Comparison of ENCODE assay signal across 7 mouse cellular contexts in genomic region chr7:140063092-140063491, GRCm38 (mm10). TPM values are rescaled to one million over a fixed set of nuclear protein-coding genes. Genes with fewer than 3 reads are reported as not detected.
A peak's percentile ranks its signal among the peaks of the same experiment; 100 is the strongest.
DNase-seq lines count a peak whose midpoint lies in the region; TF ChIP-seq lines count a peak whose summit lies in the region.

No protein-coding gene starts in this region.

- DNase-seq in A20 (ENCODE audit: low read depth, low spot score): peak; percentile 69
- DNase-seq in CD4-positive helper T cell, adult 2 months (ENCODE audit: low read depth, low spot score): peak; percentile 68
- DNase-seq in kidney, postnatal 36 days: peak; percentile 54 to 88
- peak; percentile 73 for DNase-seq in lung, postnatal 10 days
- DNase-seq in spleen, adult 12 weeks (ENCODE audit: low spot score): peak; percentile 25

- peaks cover 14% of the 10 kb centered on the region for H3K4me1 ChIP-seq in bone marrow macrophage, adult 2 months (ENCODE audit: control insufficient read depth, insufficient read depth, low read length)
- H3K4me1 ChIP-seq in embryonic fibroblast, embryonic 13.5 days (ENCODE audit: control insufficient read depth, insufficient read depth, low read length): no peaks in the 10 kb centered on the region

- no peak overlapping the region for H3K4me3 ChIP-seq in bone marrow macrophage, adult 2 months (ENCODE audit: insufficient read depth, low read length)
- H3K4me3 ChIP-seq in embryonic fibroblast, embryonic 13.5 days (ENCODE audit: insufficient read depth, low read length): no peak overlapping the region

- H3K27ac ChIP-seq in bone marrow macrophage, adult 2 months (ENCODE audit: insufficient read depth, low read depth, low read length): no peak overlapping the region
- H3K27ac ChIP-seq in embryonic fibroblast, embryonic 13.5 days (ENCODE audit: insufficient read depth, low read length): no peak overlapping the region

- TF ChIP-seq POLR2A in bone marrow macrophage, adult 2 months (IDR thresholded peaks at IDR 0.05; ENCODE audit: borderline replicate concordance, low read depth, low read length): no peak
- TF ChIP-seq POLR2A in embryonic fibroblast, embryonic 13.5 days (IDR thresholded peaks at IDR 0.05; ENCODE audit: low read depth, low read length): no peak

- TF ChIP-seq CTCF in bone marrow macrophage, adult 2 months (IDR thresholded peaks at IDR 0.05; ENCODE audit: low read depth, low read length): peak; percentile 58; the same call in 1 of the 2 replicates
- 0 out of 2 replicates have a peak, but pooled peaks have one; percentile 23 for TF ChIP-seq CTCF in embryonic fibroblast, embryonic 13.5 days (IDR thresholded peaks at IDR 0.05; ENCODE audit: borderline replicate concordance, insufficient read depth, low read length)

RNA-seq across cellular contexts. Expression of gene Msx3, which starts 14.2 kb away (rescaled TPM):
- polyA plus RNA-seq in bone marrow macrophage, adult 2 months (2012; ENCODE audit: insufficient read depth, insufficient read length, missing spikeins): not detected in 2 replicates
- not detected in 2 replicates for polyA plus RNA-seq in embryonic fibroblast, embryonic 13.5 days (2011; ENCODE audit: insufficient read length, low read depth, missing spikeins)

RNA-seq across cellular contexts. Expression of gene Caly, which starts 19.3 kb away (rescaled TPM):
- polyA plus RNA-seq in bone marrow macrophage, adult 2 months (2012; ENCODE audit: insufficient read depth, insufficient read length, missing spikeins): not detected in 2 replicates
- not detected in 2 replicates for polyA plus RNA-seq in embryonic fibroblast, embryonic 13.5 days (2011; ENCODE audit: insufficient read length, low read depth, missing spikeins)

RNA-seq across cellular contexts. Expression of gene Tubgcp2, which starts 26.6 kb away (rescaled TPM):
- 17.9 and 18.5 TPM in 2 replicates for polyA plus RNA-seq in bone marrow macrophage, adult 2 months (2012; ENCODE audit: insufficient read depth, insufficient read length, missing spikeins)
- polyA plus RNA-seq in embryonic fibroblast, embryonic 13.5 days (2011; ENCODE audit: insufficient read length, low read depth, missing spikeins): 29.9 and 38.5 TPM in 2 replicates

RNA-seq across cellular contexts. Expression of gene Zfp511, which starts 26.9 kb away (rescaled TPM):
- 37.7 and 38.7 TPM in 2 replicates for polyA plus RNA-seq in bone marrow macrophage, adult 2 months (2012; ENCODE audit: insufficient read depth, insufficient read length, missing spikeins)
- polyA plus RNA-seq in embryonic fibroblast, embryonic 13.5 days (2011; ENCODE audit: insufficient read length, low read depth, missing spikeins): 19.8 and 21.0 TPM in 2 replicates

RNA-seq across cellular contexts. Expression of gene Prap1, which starts 30.1 kb away (rescaled TPM):
- not detected in 2 replicates for polyA plus RNA-seq in bone marrow macrophage, adult 2 months (2012; ENCODE audit: insufficient read depth, insufficient read length, missing spikeins)
- not detected in 2 replicates for polyA plus RNA-seq in embryonic fibroblast, embryonic 13.5 days (2011; ENCODE audit: insufficient read length, low read depth, missing spikeins)
